Mouse (Mus musculus): ENCODE results near the gene Elac2.

The Elac2 gene

DNA sequence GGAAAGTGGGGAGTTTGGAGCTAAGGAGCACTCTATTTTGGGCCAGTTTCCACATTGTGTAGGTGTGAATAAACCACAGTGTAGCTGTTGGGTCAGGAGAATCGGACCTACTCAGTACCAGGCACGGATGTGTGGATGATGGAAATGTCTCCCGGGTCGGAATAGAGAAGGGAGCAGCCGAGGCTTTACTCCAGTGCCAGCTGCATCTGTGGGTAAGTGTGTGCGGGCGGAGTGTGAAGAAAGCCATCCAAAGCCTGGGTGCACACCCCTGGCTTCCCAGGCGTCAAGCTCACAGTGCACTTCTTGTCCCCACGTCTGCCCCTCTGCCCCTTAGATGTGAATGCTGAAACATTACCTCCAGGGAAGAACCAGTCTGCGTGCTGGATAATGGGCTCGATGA is 43.9 kb downstream of the Elac2 start:
- no peak for DNase-seq (ENCODE audit: low spot score)

GRCm38 (mm10) chr11:65028049-65028448 is 49.2 kb downstream of the Elac2 start:
- DNase-seq (ENCODE audit: low spot score): no peak

GRCm38 (mm10) chr11:65030201-65030600 is 51.4 kb downstream of the Elac2 start:
- no peak for DNase-seq (ENCODE audit: low spot score)

DNA sequence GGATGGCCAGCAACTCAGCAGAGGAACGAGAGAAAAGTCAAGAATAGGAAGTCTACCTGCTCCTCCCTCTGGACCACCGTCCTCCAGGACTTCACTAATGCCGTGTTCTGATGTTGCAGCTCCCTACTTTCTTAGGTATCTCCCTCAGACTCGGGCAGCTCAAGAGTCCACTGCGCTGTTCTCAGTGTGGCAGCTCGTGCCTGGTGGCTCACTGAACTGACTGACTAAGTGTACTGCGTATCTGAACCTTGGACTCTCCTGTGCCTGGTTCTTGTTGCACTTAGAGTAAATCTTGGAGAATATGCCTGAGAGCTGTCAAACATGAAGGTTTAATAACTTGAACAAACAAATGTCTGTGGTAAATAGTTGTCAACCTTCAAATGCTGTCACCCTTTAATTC is 53.4 kb downstream of the Elac2 start:
- no peak for DNase-seq (ENCODE audit: low spot score)

DNA sequence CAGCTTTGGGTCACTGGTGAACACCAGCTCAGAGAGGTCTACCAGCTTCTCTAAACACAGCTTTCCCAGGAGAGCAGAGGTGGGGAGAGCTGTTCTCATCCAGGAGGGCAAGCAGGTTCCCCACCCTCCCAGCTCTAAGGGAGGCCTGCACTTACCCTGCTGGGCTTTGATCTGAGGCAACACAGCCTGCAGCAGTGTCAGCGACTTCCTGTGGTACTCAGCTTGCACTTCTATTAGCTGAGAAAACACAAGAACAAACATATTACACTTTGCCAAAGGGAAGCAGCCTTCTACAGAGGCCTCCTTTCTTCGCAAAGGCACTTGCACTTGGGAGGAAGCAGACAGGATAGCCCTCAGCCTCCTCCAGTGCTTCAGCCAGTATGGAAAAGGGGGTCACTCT is 60.2 kb downstream of the Elac2 start:
- DNase-seq (ENCODE audit: low spot score): no peak

DNA sequence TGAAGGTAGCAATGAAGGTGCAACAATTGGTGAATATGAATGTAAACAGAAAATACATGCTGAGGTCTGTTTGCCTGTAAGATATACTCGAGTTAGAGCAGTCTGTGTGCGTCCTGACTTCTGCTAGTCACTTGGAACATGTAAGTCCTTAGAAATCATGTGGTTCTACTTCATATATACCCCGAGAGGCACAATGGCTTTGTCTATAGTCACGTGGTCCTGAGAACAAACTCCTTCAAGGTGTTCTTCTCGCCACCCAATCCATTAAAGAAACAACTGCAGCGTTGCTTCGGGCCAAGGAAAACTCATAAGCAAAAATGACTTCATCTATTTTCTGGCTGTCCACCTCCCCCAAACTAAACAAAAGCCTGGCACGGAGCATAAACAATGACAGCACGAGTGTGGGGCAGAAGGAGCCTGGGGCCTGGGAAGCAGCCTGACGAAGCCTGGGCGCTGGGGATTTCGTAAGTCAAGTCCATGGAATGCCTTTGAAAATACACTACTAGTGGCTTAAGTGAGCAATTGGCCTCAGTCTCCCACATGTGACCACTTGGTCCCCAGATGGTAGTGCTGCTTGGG is 60.8 kb downstream of the Elac2 start:
- DNase-seq (ENCODE audit: low spot score): no peak

DNA sequence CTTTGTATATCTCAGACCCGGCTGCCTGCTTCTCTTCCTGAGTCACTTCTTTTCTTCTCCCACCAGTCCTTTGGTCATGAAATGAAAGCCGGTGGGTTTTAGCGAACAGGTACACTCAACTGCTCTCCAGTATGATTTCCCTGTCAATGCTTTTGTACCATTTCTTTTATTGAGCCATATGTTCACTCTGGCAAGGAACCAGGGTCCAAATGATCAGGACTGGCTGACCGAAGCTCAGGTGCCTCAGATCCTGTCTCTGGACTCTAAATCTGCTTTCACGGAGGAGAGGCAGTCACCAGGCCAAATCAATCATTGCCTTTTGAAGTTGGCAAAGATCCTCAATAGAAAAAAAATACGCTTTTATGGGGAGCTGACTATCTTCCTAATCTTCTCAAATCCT is 61.7 kb downstream of the Elac2 start:
- DNase-seq (ENCODE audit: low spot score): no peak

- no peak for DNase-seq (ENCODE audit: low spot score)
Observed at GRCm38 (mm10) chr11:65049090-65049489, 70.3 kb downstream of the Elac2 start.

GRCm38 (mm10) chr11:65050819-65051218 is 72.0 kb downstream of the Elac2 start:
- no peak for DNase-seq (ENCODE audit: low spot score)

Data from urinary bladder, postnatal 14 days (tissue).